Mouse (Mus musculus) myocyte (in vitro differentiated cells): ENCODE results near the gene Nap1l4. TPM values are rescaled to one million over a fixed set of nuclear protein-coding genes. Genes with fewer than 3 reads are reported as not detected.

Experiments used
- H3K27me3 ChIP-seq: one replicate; pipeline ENCODE4 v1.6.1; 2011; ENCODE audit not compliant: control insufficient read depth, insufficient read depth, insufficient read length
- H3K36me3 ChIP-seq: one replicate; pipeline ENCODE4 v1.6.1; 2011; ENCODE audit not compliant: control insufficient read depth, insufficient read depth
- H3K4me2 ChIP-seq: one replicate; pipeline ENCODE4 v1.6.1; 2011; ENCODE audit warnings: low read depth, control low read depth
- H3K4me3 ChIP-seq: one replicate; pipeline ENCODE4 v1.5.1; 2011; ENCODE audit warnings: mild to moderate bottlenecking, control low read depth, moderate library complexity
- H3K79me2 ChIP-seq: one replicate; pipeline ENCODE4 v1.6.1; 2011; ENCODE audit not compliant: control insufficient read depth, insufficient read depth
- H3ac ChIP-seq: one replicate; pipeline ENCODE4 v1.6.1; 2011; ENCODE audit not compliant: control insufficient read depth, insufficient read length
- CEBPB ChIP-seq: IDR thresholded peaks from 2 replicates; pipeline ENCODE4 v1.6.1; 2011; ENCODE audit warnings: mild to moderate bottlenecking, moderate library complexity; ENCODE audit not compliant: poor library complexity, insufficient read depth, severe bottlenecking
- E2F4 ChIP-seq: IDR thresholded peaks from one replicate; pipeline ENCODE4 v1.6.1; 2011; ENCODE audit warnings: mild to moderate bottlenecking, control low read depth, moderate library complexity; ENCODE audit not compliant: insufficient read depth
- MAX ChIP-seq: IDR thresholded peaks from one replicate; pipeline ENCODE4 v1.6.1; 2011; ENCODE audit warnings: low read depth, mild to moderate bottlenecking, control low read depth
- MYOD1 ChIP-seq, 3 experiments: IDR thresholded peaks; one replicate each; pipeline ENCODE4 v1.6.1; 2011; ENCODE audit warnings: control low read depth in 2 of 3, low read depth in 2 of 3, mild to moderate bottlenecking in 2 of 3, moderate library complexity in 1 of 3; ENCODE audit not compliant: insufficient read length in 2 of 3, control insufficient read depth in 1 of 3
- MYOG ChIP-seq, 3 experiments: IDR thresholded peaks; one replicate each; pipeline ENCODE4 v1.6.1; 2011; ENCODE audit warnings: control low read depth in 2 of 3, low read depth in 2 of 3, mild to moderate bottlenecking in 2 of 3; ENCODE audit not compliant: insufficient read length in 2 of 3, control insufficient read depth in 1 of 3, insufficient read depth in 1 of 3
- POLR2A ChIP-seq: IDR thresholded peaks from one replicate; pipeline ENCODE4 v1.6.1; 2011; ENCODE audit warnings: low read depth, mild to moderate bottlenecking, control low read depth, moderate library complexity; ENCODE audit not compliant: insufficient read length
- POLR2AphosphoS2 ChIP-seq: IDR thresholded peaks from one replicate; pipeline ENCODE4 v1.6.1; 2011; ENCODE audit warnings: low read depth, control low read depth; ENCODE audit not compliant: insufficient read length
- REST ChIP-seq: IDR thresholded peaks from one replicate; pipeline ENCODE4 v1.6.1; 2011; ENCODE audit warnings: mild to moderate bottlenecking, control low read depth, moderate library complexity; ENCODE audit not compliant: insufficient read depth, insufficient read length
- SRF ChIP-seq: IDR thresholded peaks from one replicate; pipeline ENCODE4 v1.6.1; 2011; ENCODE audit warnings: low read depth; ENCODE audit not compliant: control insufficient read depth, insufficient read length
- TCF12 ChIP-seq: IDR thresholded peaks from one replicate; pipeline ENCODE4 v1.6.1; 2011; ENCODE audit warnings: mild to moderate bottlenecking, control low read depth; ENCODE audit not compliant: poor library complexity, insufficient read depth, severe bottlenecking
- TCF3 ChIP-seq: IDR thresholded peaks from one replicate; pipeline ENCODE4 v1.6.1; 2011; ENCODE audit warnings: low read depth, control low read depth; ENCODE audit not compliant: insufficient read length
- USF1 ChIP-seq: IDR thresholded peaks from one replicate; pipeline ENCODE4 v1.6.1; 2011; ENCODE audit warnings: low read depth, mild to moderate bottlenecking, control low read depth, moderate library complexity
- polyA plus RNA-seq: library from polyadenylated mRNA; unstranded; fragments of >200 nt; fragmentation: generic; extraction: Trizol; gene quantifications from one replicate; pipeline ENCODE4 v1.2.1, GENCODE M21; 2012; ENCODE audit warnings: missing spikeins

Nap1l4 gene
- polyA plus RNA-seq, 1 experiment, result 101 TPM

GRCm38 (mm10) chr7:143489735-143490134 lies 59.2 kb downstream of the Nap1l4 start:
- TF ChIP-seq TCF12 (no peak), SRF (no peak), TCF3 (no peak), POLR2A (no peak), E2F4 (no peak), MYOD1 (IDR thresholded peaks at IDR 0.05; ENCODE audit: control insufficient read depth in 1 of 3, insufficient read length in 2 of 3, low read depth in 2 of 3) (no peak), REST (no peak), USF1 (no peak), MYOG (IDR thresholded peaks at IDR 0.05; ENCODE audit: control insufficient read depth in 1 of 3, insufficient read depth in 1 of 3, insufficient read length in 2 of 3, low read depth in 2 of 3) (no peak), CEBPB (no peak), POLR2AphosphoS2 (no peak), MAX (no peak)
- Histone ChIP-seq H3K4me3 (no peak overlapping the region), H3ac (no peak overlapping the region), H3K4me2 (no peak overlapping the region), H3K79me2 (no peaks in the 10 kb centered on the region), H3K36me3 (no peaks in the 10 kb centered on the region), H3K27me3 (peaks cover 51% of the 10 kb centered on the region)

GRCm38 (mm10) chr7:143482541-143482940 lies 66.4 kb downstream of the Nap1l4 start:
- Histone ChIP-seq H3K79me2 (no peaks in the 10 kb centered on the region), H3ac (no peak overlapping the region), H3K36me3 (no peaks in the 10 kb centered on the region), H3K4me3 (no peak overlapping the region), H3K4me2 (no peak overlapping the region), H3K27me3 (peaks cover 37% of the 10 kb centered on the region)
- no peak for TF ChIP-seq POLR2AphosphoS2
- no peak for TF ChIP-seq MAX
- TF ChIP-seq SRF, result no peak
- no peak for TF ChIP-seq TCF12

GRCm38 (mm10) chr7:143481806-143482387 lies 67.0 kb downstream of the Nap1l4 start:
- no peak overlapping the region for H3K4me2 ChIP-seq
- peaks cover 42% of the 10 kb centered on the region for H3K27me3 ChIP-seq
- no peaks in the 10 kb centered on the region for H3K36me3 ChIP-seq
- H3K79me2 ChIP-seq, result no peaks in the 10 kb centered on the region
- no peak overlapping the region for H3ac ChIP-seq
- TF ChIP-seq MYOG (IDR thresholded peaks at IDR 0.05; ENCODE audit: control insufficient read depth in 1 of 3, insufficient read depth in 1 of 3, insufficient read length in 2 of 3, low read depth in 2 of 3) (no peak), E2F4 (no peak), REST (no peak), SRF (no peak)
- H3K4me3 ChIP-seq, result no peak overlapping the region

GRCm38 (mm10) chr7:143480498-143480897 lies 68.4 kb downstream of the Nap1l4 start:
- Histone ChIP-seq H3ac (no peak overlapping the region), H3K36me3 (no peaks in the 10 kb centered on the region), H3K79me2 (no peaks in the 10 kb centered on the region), H3K4me3 (no peak overlapping the region), H3K4me2 (no peak overlapping the region), H3K27me3 (peaks cover 31% of the 10 kb centered on the region)
- no peak for TF ChIP-seq MYOD1 (IDR thresholded peaks at IDR 0.05; ENCODE audit: control insufficient read depth in 1 of 3, insufficient read length in 2 of 3, low read depth in 2 of 3)
- no peak for TF ChIP-seq REST
- TF ChIP-seq MYOG (IDR thresholded peaks at IDR 0.05; ENCODE audit: control insufficient read depth in 1 of 3, insufficient read depth in 1 of 3, insufficient read length in 2 of 3, low read depth in 2 of 3), result no peak
- TF ChIP-seq MAX, result no peak
- no peak for TF ChIP-seq POLR2A
- TF ChIP-seq POLR2AphosphoS2, result no peak
- TF ChIP-seq SRF, result no peak
- no peak for TF ChIP-seq TCF12
- no peak for TF ChIP-seq USF1
- TF ChIP-seq CEBPB, result no peak
- TF ChIP-seq E2F4, result no peak
- no peak for TF ChIP-seq TCF3

- Histone ChIP-seq H3K79me2 (no peaks in the 10 kb centered on the region), H3K36me3 (no peaks in the 10 kb centered on the region), H3ac (no peak overlapping the region), H3K27me3 (peaks cover 17% of the 10 kb centered on the region), H3K4me2 (no peak overlapping the region), H3K4me3 (no peak overlapping the region)
- TF ChIP-seq SRF (no peak), MYOG (IDR thresholded peaks at IDR 0.05; ENCODE audit: control insufficient read depth in 1 of 3, insufficient read depth in 1 of 3, insufficient read length in 2 of 3, low read depth in 2 of 3) (no peak), USF1 (no peak), MAX (no peak), CEBPB (no peak), TCF3 (no peak), POLR2A (no peak), TCF12 (no peak), POLR2AphosphoS2 (no peak), REST (no peak), MYOD1 (IDR thresholded peaks at IDR 0.05; ENCODE audit: control insufficient read depth in 1 of 3, insufficient read length in 2 of 3, low read depth in 2 of 3) (no peak), E2F4 (no peak)
Measured at GRCm38 (mm10) chr7:143477800-143478199, 71.1 kb downstream of the Nap1l4 start.
